Mouse (Mus musculus) liver, embryonic 15.5 days (tissue): ENCODE results near the gene Gm1043. TPM values are rescaled to one million over a fixed set of nuclear protein-coding genes. Genes with fewer than 3 reads are reported as not detected.

ENCODE experiments used
- ATAC-seq: fragments of 200-750 bp; cut with Nextera tagmentation; 2 replicates; pipeline ENCODE4 v1.8.0; 2017; ENCODE audit warnings: moderate number of reproducible peaks, mild to moderate bottlenecking, moderate library complexity; ENCODE audit not compliant: insufficient read depth
- H3K27ac ChIP-seq: fragments of 300-500 bp; sonication (generic); replicated peaks from 2 replicates; pipeline ENCODE4 v1.5.1; 2015; ENCODE audit warnings: mild to moderate bottlenecking, inconsistent platforms
- H3K27me3 ChIP-seq: fragments of 300-500 bp; sonication (generic); 2 replicates; pipeline ENCODE4 v1.6.1; 2015; ENCODE audit warnings: mild to moderate bottlenecking, inconsistent platforms
- H3K36me3 ChIP-seq: fragments of 300-500 bp; sonication (generic); replicated peaks from 2 replicates; pipeline ENCODE4 v1.6.1; 2015; ENCODE audit warnings: moderate library complexity, mild to moderate bottlenecking, inconsistent platforms
- H3K4me1 ChIP-seq: fragments of 300-500 bp; sonication (generic); replicated peaks from 2 replicates; pipeline ENCODE4 v1.6.1; 2015; ENCODE audit warnings: inconsistent platforms
- H3K4me2 ChIP-seq: fragments of 300-500 bp; sonication (generic); 2 replicates; pipeline ENCODE4 v1.6.1; 2015; ENCODE audit warnings: moderate library complexity, mild to moderate bottlenecking, inconsistent platforms
- H3K4me3 ChIP-seq: fragments of 300-500 bp; sonication (generic); replicated peaks from 2 replicates; pipeline ENCODE4 v1.5.1; 2015; ENCODE audit warnings: mild to moderate bottlenecking, inconsistent platforms
- H3K9ac ChIP-seq: fragments of 300-500 bp; sonication (generic); 2 replicates; pipeline ENCODE4 v1.6.1; 2015; ENCODE audit warnings: moderate library complexity, mild to moderate bottlenecking, inconsistent platforms
- H3K9me3 ChIP-seq: fragments of 300-500 bp; sonication (generic); replicated peaks from 2 replicates; pipeline ENCODE4 v1.6.1; 2016; ENCODE audit warnings: inconsistent platforms
- WGBS: fragments of 180-500 bp; shearing (Covaris S2); methylation state at CpG from one replicate; pipeline ENCODE4 v1.1.7; 2015; ENCODE audit warnings: mixed read lengths; ENCODE audit not compliant: insufficient replicate concordance; 5-methylcytosine and 5-hydroxymethylcytosine counted together
- polyA plus RNA-seq: library from polyadenylated mRNA; unstranded; fragments of >200 nt; fragmentation: Nextera tagmentation; extraction: Ambion mirVana; gene quantifications from 2 replicates; pipeline ENCODE4 v1.2.1, GENCODE M21; 2015

Gene Gm1043
- polyA plus RNA-seq, 1 experiment from 2014 or later = not detected

DNA sequence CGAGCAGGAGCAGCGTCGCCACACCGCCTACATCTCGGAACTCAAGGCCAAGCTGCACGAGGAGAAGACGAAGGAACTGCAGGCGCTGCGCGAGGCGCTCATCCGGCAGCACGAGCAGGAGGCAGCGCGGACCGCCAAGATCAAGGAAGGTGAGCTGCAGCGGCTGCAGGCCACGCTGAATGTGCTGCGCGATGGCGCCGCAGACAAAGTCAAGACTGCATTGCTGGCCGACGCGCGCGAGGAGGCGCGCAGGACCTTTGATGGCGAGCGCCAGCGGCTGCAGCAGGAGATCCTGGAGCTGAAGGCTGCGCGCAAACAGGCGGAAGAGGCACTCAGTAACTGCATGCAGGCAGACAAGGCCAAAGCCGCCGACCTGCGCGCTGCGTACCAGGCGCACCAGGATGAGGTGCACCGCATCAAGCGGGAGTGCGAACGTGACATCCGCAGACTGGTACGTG is 6.0 kb downstream of the Gm1043 start:
- Histone ChIP-seq H3K4me2 (no peak overlapping the region), H3K4me1 (no peaks in the 10 kb centered on the region), H3K27ac (no peak overlapping the region), H3K4me3 (no peak overlapping the region), H3K9ac (no peak overlapping the region), H3K27me3 (peaks cover 37% of the 10 kb centered on the region), H3K36me3 (no peaks in the 10 kb centered on the region), H3K9me3 (no peaks in the 10 kb centered on the region)
- ATAC-seq = no peak
- 4% methylated on average over 47 of the region's 47 CpGs for WGBS

GRCm38 (mm10) chr5:37094941-37095340 is 9.8 kb downstream of the Gm1043 start:
- ATAC-seq = no peak
- Histone ChIP-seq H3K4me2 (no peak overlapping the region), H3K36me3 (no peaks in the 10 kb centered on the region), H3K27me3 (peaks cover 30% of the 10 kb centered on the region), H3K27ac (no peak overlapping the region), H3K9ac (no peak overlapping the region), H3K9me3 (no peaks in the 10 kb centered on the region), H3K4me3 (no peak overlapping the region), H3K4me1 (no peaks in the 10 kb centered on the region)
- WGBS = 66% methylated on average over 5 of the region's 5 CpGs

- H3K9me3 ChIP-seq = no peaks in the 10 kb centered on the region
- H3K27me3 ChIP-seq = 0 out of 2 replicates have a peak, but pooled peaks cover 4% of the 10 kb centered on the region
- no peak overlapping the region for H3K4me2 ChIP-seq
- H3K9ac ChIP-seq = no peak overlapping the region
- no peak for ATAC-seq
- no peaks in the 10 kb centered on the region for H3K36me3 ChIP-seq
- no peaks in the 10 kb centered on the region for H3K4me1 ChIP-seq
- H3K4me3 ChIP-seq = no peak overlapping the region
- H3K27ac ChIP-seq = no peak overlapping the region
- WGBS = 57% methylated on average over 6 of the region's 6 CpGs
Measured at GRCm38 (mm10) chr5:37097591-37097990, 12.4 kb downstream of the Gm1043 start.

GRCm38 (mm10) chr5:37100813-37101212 is 15.6 kb downstream of the Gm1043 start:
- Histone ChIP-seq H3K27me3 (no peaks in the 10 kb centered on the region), H3K9me3 (no peaks in the 10 kb centered on the region), H3K4me3 (no peak overlapping the region), H3K4me2 (no peak overlapping the region), H3K36me3 (no peaks in the 10 kb centered on the region), H3K9ac (no peak overlapping the region), H3K4me1 (no peaks in the 10 kb centered on the region), H3K27ac (no peak overlapping the region)
- no peak for ATAC-seq
- 48% methylated on average over 5 of the region's 5 CpGs for WGBS

DNA sequence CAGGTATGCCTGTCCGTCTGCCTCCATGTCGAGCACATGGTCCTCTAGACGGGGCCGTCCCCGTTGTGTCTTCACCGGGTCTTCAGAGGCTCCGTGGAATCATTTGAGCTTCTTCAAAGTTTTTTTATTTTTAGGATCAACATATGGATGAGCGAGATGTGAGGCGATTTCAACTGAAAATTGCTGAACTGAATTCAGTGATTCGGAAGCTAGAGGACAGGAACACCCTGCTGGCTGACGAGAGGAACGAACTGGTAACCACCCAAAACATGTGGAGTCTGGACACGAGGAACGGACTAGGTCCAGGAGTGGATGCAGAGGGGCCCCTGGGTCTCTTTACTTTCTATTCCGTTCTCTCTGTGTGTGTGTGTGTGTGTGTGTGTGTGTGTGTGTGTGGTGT is 16.5 kb downstream of the Gm1043 start:
- Histone ChIP-seq H3K9ac (no peak overlapping the region), H3K27ac (no peak overlapping the region), H3K4me1 (no peaks in the 10 kb centered on the region), H3K4me2 (no peak overlapping the region), H3K9me3 (no peaks in the 10 kb centered on the region), H3K27me3 (no peaks in the 10 kb centered on the region), H3K36me3 (no peaks in the 10 kb centered on the region), H3K4me3 (no peak overlapping the region)
- 69% methylated on average over 15 of the region's 15 CpGs for WGBS
- ATAC-seq = no peak

- Histone ChIP-seq H3K4me3 (no peak overlapping the region), H3K4me2 (no peak overlapping the region), H3K9me3 (no peaks in the 10 kb centered on the region), H3K27ac (no peak overlapping the region), H3K36me3 (no peaks in the 10 kb centered on the region), H3K27me3 (no peaks in the 10 kb centered on the region), H3K9ac (no peak overlapping the region), H3K4me1 (no peaks in the 10 kb centered on the region)
- ATAC-seq = no peak
- 59% methylated on average over 6 of the region's 6 CpGs for WGBS
Measured at GRCm38 (mm10) chr5:37102056-37102455, 16.9 kb downstream of the Gm1043 start.

- H3K4me2 ChIP-seq = no peak overlapping the region
- 63% methylated on average over 23 of the region's 23 CpGs for WGBS
- H3K27me3 ChIP-seq = no peaks in the 10 kb centered on the region
- no peaks in the 10 kb centered on the region for H3K4me1 ChIP-seq
- H3K27ac ChIP-seq = no peak overlapping the region
- H3K9ac ChIP-seq = no peak overlapping the region
- H3K36me3 ChIP-seq = no peaks in the 10 kb centered on the region
- no peaks in the 10 kb centered on the region for H3K9me3 ChIP-seq
- ATAC-seq = no peak
- H3K4me3 ChIP-seq = no peak overlapping the region
Measured at GRCm38 (mm10) chr5:37105531-37106456, 20.6 kb downstream of the Gm1043 start.

DNA sequence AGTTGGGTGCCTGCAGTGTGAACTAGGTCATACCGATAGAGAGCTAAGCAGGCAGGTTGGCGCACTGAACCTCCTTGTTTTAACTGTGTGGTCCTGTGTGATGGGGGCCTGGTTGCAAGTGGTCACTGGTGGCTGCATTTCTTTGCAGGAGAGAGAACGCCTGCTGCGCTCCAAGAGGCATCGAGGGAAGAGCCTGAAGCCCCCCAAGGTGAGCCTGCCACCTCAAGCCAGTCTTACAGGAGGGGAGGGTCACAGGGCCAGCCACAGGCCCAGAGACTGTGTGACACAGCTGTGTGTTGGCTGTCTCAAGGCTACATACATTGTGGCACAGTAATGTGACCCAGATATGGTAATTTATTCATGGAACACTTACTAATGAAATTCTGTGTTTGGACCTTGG is 21.9 kb downstream of the Gm1043 start:
- Histone ChIP-seq H3K4me1 (no peaks in the 10 kb centered on the region), H3K36me3 (no peaks in the 10 kb centered on the region), H3K27ac (no peak overlapping the region), H3K27me3 (no peaks in the 10 kb centered on the region), H3K4me3 (no peak overlapping the region), H3K9me3 (no peaks in the 10 kb centered on the region), H3K9ac (no peak overlapping the region), H3K4me2 (no peak overlapping the region)
- no peak for ATAC-seq
- 73% methylated on average over 5 of the region's 5 CpGs for WGBS

DNA sequence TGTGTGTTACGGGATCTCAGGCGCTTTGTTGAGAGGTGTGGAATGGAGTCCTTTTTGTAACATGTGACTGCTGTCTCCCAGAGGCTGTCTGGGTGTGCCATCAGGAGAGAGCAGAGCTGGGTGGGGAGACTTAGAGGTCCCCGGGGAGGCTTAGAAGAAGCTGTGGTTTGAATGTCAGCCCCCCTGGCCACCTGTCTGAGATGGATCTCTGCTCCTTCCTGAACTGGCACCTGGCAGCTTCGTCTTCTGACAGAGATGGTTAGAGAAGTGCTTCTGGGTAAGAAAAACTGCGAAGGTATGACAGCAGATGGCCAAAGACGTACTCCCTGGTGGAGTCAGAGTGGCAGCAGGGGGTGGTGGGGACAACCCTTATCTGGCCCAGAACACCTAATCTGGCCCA is 22.4 kb downstream of the Gm1043 start:
- ATAC-seq = no peak
- 56% methylated on average over 6 of the region's 6 CpGs for WGBS
- H3K36me3 ChIP-seq = no peaks in the 10 kb centered on the region

DNA sequence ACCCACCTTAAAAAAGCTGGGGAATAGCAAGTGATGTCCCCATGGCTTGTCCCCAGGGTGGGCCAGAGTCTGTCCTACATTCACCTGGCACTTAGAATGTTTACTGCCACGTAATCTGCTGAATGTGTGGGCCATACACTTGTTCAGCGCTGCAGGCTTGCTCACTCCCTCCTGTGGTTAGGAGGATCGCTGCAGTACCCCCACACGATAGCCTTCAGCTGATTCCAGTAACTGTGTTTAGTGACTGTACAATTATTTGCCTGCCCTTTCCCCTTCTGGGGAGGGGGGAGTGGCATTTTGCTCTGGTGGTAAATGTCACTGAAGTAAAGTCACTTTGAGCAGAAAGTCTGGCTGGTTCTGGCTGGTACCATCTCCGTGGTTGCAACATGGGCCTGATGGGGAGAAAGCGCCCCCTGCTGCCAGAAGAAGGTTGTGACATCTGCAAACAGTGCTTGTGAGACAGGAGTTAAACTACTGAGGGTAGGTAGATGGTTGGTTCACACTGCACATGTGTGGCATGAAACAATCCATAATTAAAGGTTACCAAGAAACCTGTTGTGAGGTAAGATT is 24.2 kb downstream of the Gm1043 start:
- H3K4me1 ChIP-seq = no peaks in the 10 kb centered on the region
- no peak overlapping the region for H3K4me2 ChIP-seq
- no peak overlapping the region for H3K27ac ChIP-seq
- H3K27me3 ChIP-seq = no peaks in the 10 kb centered on the region
- no peaks in the 10 kb centered on the region for H3K36me3 ChIP-seq
- ATAC-seq = no peak
- H3K4me3 ChIP-seq = no peak overlapping the region
- no peaks in the 10 kb centered on the region for H3K9me3 ChIP-seq
- H3K9ac ChIP-seq = no peak overlapping the region
- WGBS = 29% methylated on average over 6 of the region's 6 CpGs

More for the DNA sequence above, 22.4 kb downstream of the Gm1043 start:
- Histone ChIP-seq H3K27me3 (no peaks in the 10 kb centered on the region), H3K4me2 (no peak overlapping the region), H3K9me3 (no peaks in the 10 kb centered on the region), H3K4me1 (no peaks in the 10 kb centered on the region), H3K4me3 (no peak overlapping the region), H3K9ac (no peak overlapping the region), H3K27ac (no peak overlapping the region)

GRCm38 (mm10) chr5:37112389-37112788 is 27.2 kb downstream of the Gm1043 start:
- Histone ChIP-seq H3K9me3 (no peaks in the 10 kb centered on the region), H3K9ac (no peak overlapping the region), H3K4me2 (no peak overlapping the region), H3K27ac (no peak overlapping the region), H3K27me3 (no peaks in the 10 kb centered on the region), H3K4me3 (no peak overlapping the region), H3K4me1 (no peaks in the 10 kb centered on the region), H3K36me3 (no peaks in the 10 kb centered on the region)
- 56% methylated on average over 7 of the region's 7 CpGs for WGBS
- no peak for ATAC-seq
